8 mouse cellular contexts compared by ENCODE assay signal in the genomic region with DNA sequence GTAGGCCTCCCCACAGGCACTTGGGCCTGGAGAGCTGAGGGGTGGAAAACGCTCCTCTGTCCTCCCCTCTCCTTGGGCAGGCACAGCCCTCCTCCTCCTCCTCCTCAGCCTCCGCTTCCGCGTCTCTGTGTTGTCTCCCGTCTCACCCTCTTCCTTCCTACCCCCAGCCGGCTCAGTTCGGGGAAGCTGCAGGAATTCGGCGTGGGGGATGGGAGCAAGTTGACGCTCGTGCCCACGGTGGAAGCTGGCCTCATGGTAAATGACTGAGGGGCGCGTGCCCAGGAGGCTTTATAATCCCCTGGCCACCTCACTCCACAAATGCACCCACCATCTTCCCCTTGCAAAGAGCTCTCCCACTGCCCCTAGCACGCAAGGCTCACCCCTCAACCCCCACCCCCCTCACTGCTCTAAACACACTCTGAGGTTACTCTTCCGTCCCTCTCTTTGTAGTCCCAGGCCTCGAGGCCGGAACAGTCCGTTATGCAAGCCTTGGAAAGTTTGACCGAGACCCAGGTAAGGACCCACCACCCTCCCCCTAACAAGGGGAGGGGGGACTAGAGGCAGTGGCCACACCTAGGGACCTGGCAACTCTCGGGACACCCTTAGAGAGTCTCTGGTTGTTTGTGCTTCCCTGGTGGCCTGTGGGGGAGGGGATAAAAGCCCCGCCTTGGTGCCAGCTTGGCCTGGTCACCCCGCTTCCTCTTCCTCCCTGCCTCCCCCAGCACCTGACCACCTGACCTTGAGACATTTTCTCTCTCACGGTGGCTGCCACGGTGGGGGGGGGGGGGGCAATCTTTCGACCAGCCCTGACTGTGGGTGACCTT. TPM values are rescaled to one million over a fixed set of nuclear protein-coding genes. Genes with fewer than 3 reads are reported as not detected.
A peak's percentile ranks its signal among the peaks of the same experiment; 100 is the strongest.
DNase-seq lines count a peak whose midpoint lies in the region; ATAC-seq and TF ChIP-seq lines count a peak whose summit lies in the region.

No protein-coding gene starts in this region.

- peak overlapping the region; percentile 96 for H3K27ac ChIP-seq in CH12.LX (ENCODE audit: insufficient read depth, low read depth)
- peak overlapping the region; percentile 98 for H3K27ac ChIP-seq in embryonic facial prominence, embryonic 14.5 days (replicated peaks; ENCODE audit: low read depth, low read length)
- peak overlapping the region; percentile 100 for H3K27ac ChIP-seq in hindbrain, embryonic 10.5 days
- peak overlapping the region; percentile 100 for H3K27ac ChIP-seq in limb, embryonic 13.5 days
- H3K27ac ChIP-seq in midbrain, embryonic 14.5 days (replicated peaks; ENCODE audit: low read depth, low read length): peak overlapping the region; percentile 100
- H3K27ac ChIP-seq in stomach, embryonic 14.5 days (ENCODE audit: low read length): peak overlapping the region; percentile 93

- no peak for TF ChIP-seq RAD21 in CH12.LX (IDR thresholded peaks at IDR 0.05; ENCODE audit: low read depth, low read length)

- peak overlapping the region; percentile 81 to 84 (median 82) for H3K4me3 ChIP-seq in CH12.LX (replicated peaks in 1 of 3; ENCODE audit: low read depth in 2 of 3, low read length in 2 of 3, poor library complexity in 1 of 3)
- peak overlapping the region; percentile 85 for H3K4me3 ChIP-seq in embryonic facial prominence, embryonic 14.5 days (ENCODE audit: low read depth, low read length)
- peak overlapping the region; percentile 99 for H3K4me3 ChIP-seq in hindbrain, embryonic 10.5 days
- peak overlapping the region; percentile 98 for H3K4me3 ChIP-seq in limb, embryonic 13.5 days
- peak overlapping the region; percentile 99 for H3K4me3 ChIP-seq in midbrain, embryonic 14.5 days (replicated peaks; ENCODE audit: low read depth, low read length)
- peak overlapping the region; percentile 67 for H3K4me3 ChIP-seq in stomach, embryonic 14.5 days (ENCODE audit: low read depth, low read length)

- H3K27me3 ChIP-seq in CH12.LX (replicated peaks): no peaks in the 10 kb centered on the region
- no peaks in the 10 kb centered on the region for H3K27me3 ChIP-seq in embryonic facial prominence, embryonic 14.5 days (replicated peaks; ENCODE audit: control insufficient read depth, insufficient read depth, low read length)
- H3K27me3 ChIP-seq in hindbrain, embryonic 10.5 days (ENCODE audit: insufficient read depth, poor library complexity, severe bottlenecking): no peaks in the 10 kb centered on the region
- no peaks in the 10 kb centered on the region for H3K27me3 ChIP-seq in limb, embryonic 13.5 days
- H3K27me3 ChIP-seq in midbrain, embryonic 14.5 days (ENCODE audit: control insufficient read depth, insufficient read depth, low read length): no peaks in the 10 kb centered on the region
- no peaks in the 10 kb centered on the region for H3K27me3 ChIP-seq in stomach, embryonic 14.5 days (ENCODE audit: control insufficient read depth, insufficient read depth, low read length)

- DNase-seq in CH12.LX (ENCODE audit: extremely low read depth) (no peak), R1 (ENCODE audit: low read depth, low spot score) (peak; percentile 43)
- DNase-seq in embryonic facial prominence, embryonic 14.5 days (ENCODE audit: low spot score): peak; percentile 67
- DNase-seq in hindbrain, embryonic 10.5 days (ENCODE audit: low spot score): peak; percentile 58
- DNase-seq in midbrain, embryonic 14.5 days: peak; percentile 76
- DNase-seq in layer of hippocampus, adult 8-10 months (ENCODE audit: low spot score in 2 of 2): no peak

- WGBS in embryonic facial prominence, embryonic 14.5 days: under 1% methylated on average over 18 of the region's 26 CpGs
- WGBS in hindbrain, embryonic 10.5 days: under 1% methylated on average over 26 of the region's 26 CpGs
- under 1% methylated on average over 26 of the region's 26 CpGs for WGBS in limb, embryonic 13.5 days
- under 1% methylated on average over 24 of the region's 26 CpGs for WGBS in midbrain, embryonic 14.5 days
- WGBS in stomach, embryonic 14.5 days: under 1% methylated on average over 25 of the region's 26 CpGs

- no peak for TF ChIP-seq POLR2A in CH12.LX (IDR thresholded peaks at IDR 0.05; ENCODE audit: low read depth, low read length)

- no peak for TF ChIP-seq CTCF in CH12.LX (conservative IDR thresholded peaks at IDR 0.05 in 1 of 2, IDR thresholded peaks at IDR 0.05 in 1 of 2; ENCODE audit: low read depth in 2 of 2, low read length in 2 of 2)

- H3K9ac ChIP-seq in CH12.LX (ENCODE audit: insufficient read depth, low read depth): peak overlapping the region; percentile 95
- H3K9ac ChIP-seq in embryonic facial prominence, embryonic 14.5 days (ENCODE audit: low read depth, low read length): peak overlapping the region; percentile 98
- H3K9ac ChIP-seq in limb, embryonic 13.5 days: peak overlapping the region; percentile 100
- peak overlapping the region; percentile 100 for H3K9ac ChIP-seq in midbrain, embryonic 14.5 days (replicated peaks; ENCODE audit: low read length)
- H3K9ac ChIP-seq in stomach, embryonic 14.5 days (replicated peaks; ENCODE audit: low read depth, low read length): peak overlapping the region; percentile 92

- dilution Hi-C loops in CH12.LX (cut with MboI; ENCODE audit: extremely low pct_ligation_motif_present, extremely low pct_unique_long_range_greater_than_20kb, low sequenced_read_pairs): no loop called here

- peaks cover 28 to 52% of the 10 kb centered on the region in 2 experiments for H3K4me1 ChIP-seq in CH12.LX (ENCODE audit: control insufficient read depth in 1 of 2, insufficient read depth in 2 of 2)
- peaks cover 22% of the 10 kb centered on the region for H3K4me1 ChIP-seq in embryonic facial prominence, embryonic 14.5 days (ENCODE audit: control insufficient read depth, insufficient read depth, low read length)
- peaks cover 78% of the 10 kb centered on the region for H3K4me1 ChIP-seq in hindbrain, embryonic 10.5 days (replicated peaks)
- peaks cover 67% of the 10 kb centered on the region for H3K4me1 ChIP-seq in limb, embryonic 13.5 days
- peaks cover 28% of the 10 kb centered on the region for H3K4me1 ChIP-seq in midbrain, embryonic 14.5 days (ENCODE audit: control insufficient read depth, insufficient read depth, low read length)
- H3K4me1 ChIP-seq in stomach, embryonic 14.5 days (ENCODE audit: control insufficient read depth, insufficient read depth, low read length): peaks cover 47% of the 10 kb centered on the region

- ATAC-seq in embryonic facial prominence, embryonic 14.5 days (ENCODE audit: low read depth): no peak
- no peak for ATAC-seq in limb, embryonic 13.5 days (ENCODE audit: low FRiP score, low read depth)
- no peak for ATAC-seq in midbrain, embryonic 14.5 days (ENCODE audit: low FRiP score, low TSS enrichment)
- ATAC-seq in stomach, embryonic 14.5 days (ENCODE audit: insufficient number of reproducible peaks, insufficient read depth, low FRiP score, low read depth): no peak

- TF ChIP-seq EP300 in CH12.LX (IDR thresholded peaks at IDR 0.05; ENCODE audit: low read length): no peak

- no peaks in the 10 kb centered on the region for H3K9me3 ChIP-seq in CH12.LX (replicated peaks; ENCODE audit: low read length)
- H3K9me3 ChIP-seq in embryonic facial prominence, embryonic 14.5 days (ENCODE audit: control insufficient read depth, low read length): no peaks in the 10 kb centered on the region
- no peaks in the 10 kb centered on the region for H3K9me3 ChIP-seq in hindbrain, embryonic 10.5 days
- H3K9me3 ChIP-seq in limb, embryonic 13.5 days: no peaks in the 10 kb centered on the region
- H3K9me3 ChIP-seq in midbrain, embryonic 14.5 days (ENCODE audit: control insufficient read depth, low read length): no peaks in the 10 kb centered on the region
- no peaks in the 10 kb centered on the region for H3K9me3 ChIP-seq in stomach, embryonic 14.5 days (ENCODE audit: control insufficient read depth, low read depth, low read length)

- in situ Hi-C loops in CH12.LX (cut with MboI; ENCODE audit: low pct_ligation_motif_present, low pct_unique_long_range_greater_than_20kb, low sequenced_read_pairs): no loop called here

- H3K4me2 ChIP-seq in CH12.LX (ENCODE audit: insufficient read depth, low read depth, poor library complexity, severe bottlenecking): peak overlapping the region; percentile 67
- peak overlapping the region; percentile 93 for H3K4me2 ChIP-seq in embryonic facial prominence, embryonic 14.5 days (ENCODE audit: low read depth, low read length)
- H3K4me2 ChIP-seq in limb, embryonic 13.5 days (replicated peaks): peak overlapping the region; percentile 93
- peak overlapping the region; percentile 98 for H3K4me2 ChIP-seq in midbrain, embryonic 14.5 days (ENCODE audit: low read length)
- peak overlapping the region; percentile 94 for H3K4me2 ChIP-seq in stomach, embryonic 14.5 days (replicated peaks; ENCODE audit: low read depth, low read length)

- peaks cover 15% of the 10 kb centered on the region for H3K79me2 ChIP-seq in CH12.LX (replicated peaks; ENCODE audit: control insufficient read depth, extremely low read depth, insufficient read depth, poor library complexity, severe bottlenecking)

- peaks cover 37 to 49% of the 10 kb centered on the region in 2 experiments for H3K36me3 ChIP-seq in CH12.LX (replicated peaks in 1 of 2; ENCODE audit: control insufficient read depth in 1 of 2, insufficient read depth in 1 of 2, low read length in 1 of 2)
- peaks cover 62% of the 10 kb centered on the region for H3K36me3 ChIP-seq in embryonic facial prominence, embryonic 14.5 days (ENCODE audit: control insufficient read depth, insufficient read depth, low read length)
- peaks cover 76% of the 10 kb centered on the region for H3K36me3 ChIP-seq in hindbrain, embryonic 10.5 days
- peaks cover 65% of the 10 kb centered on the region for H3K36me3 ChIP-seq in limb, embryonic 13.5 days
- H3K36me3 ChIP-seq in midbrain, embryonic 14.5 days (ENCODE audit: control insufficient read depth, insufficient read depth, low read length): peaks cover 56% of the 10 kb centered on the region
- H3K36me3 ChIP-seq in stomach, embryonic 14.5 days (ENCODE audit: control insufficient read depth, insufficient read depth, low read length): peaks cover 51% of the 10 kb centered on the region

RNA-seq across cellular contexts. Expression of a gene that starts 3.4 kb away (rescaled TPM):
- 11.6 and 16.2 TPM in 2 replicates for total RNA-seq in CH12.LX (2012; rRNA removed)
- total RNA-seq in CH12.LX (2014; rRNA removed): 3.9 and 4.7 TPM in 2 replicates
- 25.2 and 33.2 TPM in 2 replicates for polyA plus RNA-seq in CH12.LX (2012; ENCODE audit: insufficient read length, low read depth)
- 34.2 and 37.0 TPM in 2 replicates for polyA plus RNA-seq in embryonic facial prominence, embryonic 14.5 days (2014; fragmentation: Nextera tagmentation; extraction: Ambion mirVana)
- polyA plus RNA-seq in hindbrain, embryonic 10.5 days (2016; fragmentation: Nextera tagmentation; extraction: Ambion mirVana): 22.3 and 24.6 TPM in 2 replicates
- polyA plus RNA-seq in limb, embryonic 13.5 days (2015; fragmentation: Nextera tagmentation; extraction: Ambion mirVana): 22.9 and 23.2 TPM in 2 replicates
- polyA plus RNA-seq in midbrain, embryonic 14.5 days (2014; fragmentation: Nextera tagmentation; extraction: Ambion mirVana): 62.6 and 65.6 TPM in 2 replicates
- polyA plus RNA-seq in stomach, embryonic 14.5 days (2014; fragmentation: Nextera tagmentation; extraction: Ambion mirVana): 29.3 and 32.1 TPM in 2 replicates
- total RNA-seq in layer of hippocampus, adult 8-10 months (2022): 10 to 100 TPM; 47.2 to 63.6 (median 58.0) TPM

RNA-seq across cellular contexts. Expression of a gene that starts 10.8 kb away (rescaled TPM):
- total RNA-seq in CH12.LX (2012; rRNA removed): 2.3 and 2.6 TPM in 2 replicates
- total RNA-seq in CH12.LX (2014; rRNA removed): 0.09 and 0.19 TPM in 2 replicates
- 1.7 and 2.4 TPM in 2 replicates for polyA plus RNA-seq in CH12.LX (2012; ENCODE audit: insufficient read length, low read depth)
- polyA plus RNA-seq in embryonic facial prominence, embryonic 14.5 days (2014; fragmentation: Nextera tagmentation; extraction: Ambion mirVana): 7.3 and 9.0 TPM in 2 replicates
- polyA plus RNA-seq in hindbrain, embryonic 10.5 days (2016; fragmentation: Nextera tagmentation; extraction: Ambion mirVana): 7.1 and 15.0 TPM in 2 replicates
- 7.4 and 8.1 TPM in 2 replicates for polyA plus RNA-seq in limb, embryonic 13.5 days (2015; fragmentation: Nextera tagmentation; extraction: Ambion mirVana)
- polyA plus RNA-seq in midbrain, embryonic 14.5 days (2014; fragmentation: Nextera tagmentation; extraction: Ambion mirVana): 78.9 and 101 TPM in 2 replicates
- polyA plus RNA-seq in stomach, embryonic 14.5 days (2014; fragmentation: Nextera tagmentation; extraction: Ambion mirVana): 7.5 and 10.1 TPM in 2 replicates
- 100 to 1,000 TPM; 295 to 345 (median 308) TPM for total RNA-seq in layer of hippocampus, adult 8-10 months (2022)

RNA-seq across cellular contexts. Expression of a gene that starts 13.0 kb away (rescaled TPM):
- total RNA-seq in CH12.LX (2012; rRNA removed) (270 and 326 TPM in 2 replicates), CH12.LX (2014; rRNA removed) (85.8 and 106 TPM in 2 replicates)
- polyA plus RNA-seq in CH12.LX (2012; ENCODE audit: insufficient read length, low read depth): 306 and 352 TPM in 2 replicates
- polyA plus RNA-seq in embryonic facial prominence, embryonic 14.5 days (2014; fragmentation: Nextera tagmentation; extraction: Ambion mirVana): 474 and 475 TPM in 2 replicates
- 484 and 504 TPM in 2 replicates for polyA plus RNA-seq in hindbrain, embryonic 10.5 days (2016; fragmentation: Nextera tagmentation; extraction: Ambion mirVana)
- 456 and 475 TPM in 2 replicates for polyA plus RNA-seq in limb, embryonic 13.5 days (2015; fragmentation: Nextera tagmentation; extraction: Ambion mirVana)
- 407 and 480 TPM in 2 replicates for polyA plus RNA-seq in midbrain, embryonic 14.5 days (2014; fragmentation: Nextera tagmentation; extraction: Ambion mirVana)
- 481 and 531 TPM in 2 replicates for polyA plus RNA-seq in stomach, embryonic 14.5 days (2014; fragmentation: Nextera tagmentation; extraction: Ambion mirVana)
- total RNA-seq in layer of hippocampus, adult 8-10 months (2022): 100 to 1,000 TPM; 315 to 328 (median 323) TPM

RNA-seq across cellular contexts. Expression of a gene that starts 14.4 kb away (rescaled TPM):
- total RNA-seq in CH12.LX (2012; rRNA removed): 28.3 and 34.4 TPM in 2 replicates
- 27.0 and 31.9 TPM in 2 replicates for total RNA-seq in CH12.LX (2014; rRNA removed)
- 40.2 and 45.9 TPM in 2 replicates for polyA plus RNA-seq in CH12.LX (2012; ENCODE audit: insufficient read length, low read depth)
- polyA plus RNA-seq in embryonic facial prominence, embryonic 14.5 days (2014; fragmentation: Nextera tagmentation; extraction: Ambion mirVana): 59.7 and 88.3 TPM in 2 replicates
- 95.3 and 153 TPM in 2 replicates for polyA plus RNA-seq in hindbrain, embryonic 10.5 days (2016; fragmentation: Nextera tagmentation; extraction: Ambion mirVana)
- polyA plus RNA-seq in limb, embryonic 13.5 days (2015; fragmentation: Nextera tagmentation; extraction: Ambion mirVana): 149 and 194 TPM in 2 replicates
- polyA plus RNA-seq in midbrain, embryonic 14.5 days (2014; fragmentation: Nextera tagmentation; extraction: Ambion mirVana): 295 and 421 TPM in 2 replicates
- polyA plus RNA-seq in stomach, embryonic 14.5 days (2014; fragmentation: Nextera tagmentation; extraction: Ambion mirVana): 92.7 and 105 TPM in 2 replicates
- 100 to 1,000 TPM in 2 of 4 experiments, 10 to 100 TPM in 2; 75.7 to 148 (median 96.4) TPM for total RNA-seq in layer of hippocampus, adult 8-10 months (2022)

RNA-seq across cellular contexts. Expression of a gene that starts 21.3 kb away (rescaled TPM):
- total RNA-seq in CH12.LX (2012; rRNA removed) (30.5 and 37.7 TPM in 2 replicates), CH12.LX (2014; rRNA removed) (34.3 and 40.2 TPM in 2 replicates)
- 19.3 and 21.9 TPM in 2 replicates for polyA plus RNA-seq in CH12.LX (2012; ENCODE audit: insufficient read length, low read depth)
- polyA plus RNA-seq in embryonic facial prominence, embryonic 14.5 days (2014; fragmentation: Nextera tagmentation; extraction: Ambion mirVana): 11.0 and 13.1 TPM in 2 replicates
- 12.9 and 14.4 TPM in 2 replicates for polyA plus RNA-seq in hindbrain, embryonic 10.5 days (2016; fragmentation: Nextera tagmentation; extraction: Ambion mirVana)
- 9.7 and 11.0 TPM in 2 replicates for polyA plus RNA-seq in limb, embryonic 13.5 days (2015; fragmentation: Nextera tagmentation; extraction: Ambion mirVana)
- 5.7 and 9.9 TPM in 2 replicates for polyA plus RNA-seq in midbrain, embryonic 14.5 days (2014; fragmentation: Nextera tagmentation; extraction: Ambion mirVana)
- 12.5 and 13.9 TPM in 2 replicates for polyA plus RNA-seq in stomach, embryonic 14.5 days (2014; fragmentation: Nextera tagmentation; extraction: Ambion mirVana)
- total RNA-seq in layer of hippocampus, adult 8-10 months (2022): 1 to 10 TPM; 1.8 to 9.0 (median 6.2) TPM

Comparison
In these comparisons a context has a peak if more than half of its experiments do, and no peak if none do; other contexts are left out.
1. DNase-seq: peak in R1 (single experiment), embryonic facial prominence, embryonic 14.5 days (single experiment), hindbrain, embryonic 10.5 days (single experiment) and midbrain, embryonic 14.5 days (single experiment); none in CH12.LX (single experiment) and layer of hippocampus, adult 8-10 months (0 of 2).
2. Peak in every context shown above with its lines, with median percentiles within 50 percentile points of each other: H3K27ac ChIP-seq, H3K4me2 ChIP-seq, H3K4me3 ChIP-seq and H3K9ac ChIP-seq.